Mouse (Mus musculus) heart, postnatal 0 days (tissue): ENCODE measurements at regions not wholly inside any gene's neighbourhood (a gene's known extent, or its start where the extent isn't known, plus 50 kb on each side); places are given as distances from the start of the nearest gene placed in this dataset.

Experiments
- ATAC-seq: fragments of 200-750 bp; cut with Nextera tagmentation; 2 replicates; pipeline ENCODE4 v1.8.0; 2017; ENCODE audit warnings: low read depth, moderate number of reproducible peaks, moderate library complexity; ENCODE audit not compliant: insufficient read depth
- DNase-seq: peaks from one replicate; pipeline ENCODE4 v3.0.0-alpha.2; 2016; ENCODE audit warnings: low spot score
- H3K27ac ChIP-seq: fragments of 300-500 bp; sonication (generic); 2 replicates; pipeline ENCODE4 v1.5.1; 2014; ENCODE audit warnings: low read depth, mild to moderate bottlenecking
- H3K27me3 ChIP-seq: fragments of 300-500 bp; sonication (generic); 2 replicates; pipeline ENCODE4 v1.6.1; 2014; ENCODE audit warnings: low read length, mixed read lengths; ENCODE audit not compliant: control insufficient read depth, insufficient read depth
- H3K36me3 ChIP-seq: fragments of 300-500 bp; sonication (generic); replicated peaks from 2 replicates; pipeline ENCODE4 v1.6.1; 2014; ENCODE audit warnings: low read length, mixed read lengths; ENCODE audit not compliant: control insufficient read depth, insufficient read depth
- H3K4me1 ChIP-seq: fragments of 300-500 bp; sonication (generic); 2 replicates; pipeline ENCODE4 v1.6.1; 2014; ENCODE audit warnings: antibody characterized with exemption; ENCODE audit not compliant: control insufficient read depth, insufficient read depth
- H3K4me2 ChIP-seq: fragments of 300-500 bp; sonication (generic); 2 replicates; pipeline ENCODE4 v1.6.1; 2014; ENCODE audit warnings: low read depth, mild to moderate bottlenecking, low read length, moderate library complexity
- H3K4me3 ChIP-seq: fragments of 300-500 bp; sonication (generic); 2 replicates; pipeline ENCODE4 v1.5.1; 2014; ENCODE audit warnings: low read depth, low read length
- H3K9ac ChIP-seq: fragments of 300-500 bp; sonication (generic); replicated peaks from 2 replicates; pipeline ENCODE4 v1.6.1; 2014; ENCODE audit warnings: low read depth, low read length, mixed read lengths
- H3K9me3 ChIP-seq: fragments of 300-500 bp; sonication (generic); replicated peaks from 2 replicates; pipeline ENCODE4 v1.6.1; 2016; ENCODE audit warnings: low read length; ENCODE audit not compliant: control insufficient read depth
- CTCF ChIP-seq: IDR thresholded peaks from 2 replicates; pipeline ENCODE4 v1.5.1; 2016; ENCODE audit warnings: antibody characterized with exemption, control low read depth, low read depth
- EP300 ChIP-seq: IDR thresholded peaks from 2 replicates; pipeline ENCODE4 v1.6.1; 2016; ENCODE audit warnings: antibody characterized with exemption, low read depth
- WGBS: fragments of 180-500 bp; shearing (Covaris S2); extraction: QIAGEN DNeasy Blood & Tissue Kit; methylation state at CpG from one replicate; pipeline ENCODE4 v1.1.7; 2014; 5-methylcytosine and 5-hydroxymethylcytosine counted together

DNA sequence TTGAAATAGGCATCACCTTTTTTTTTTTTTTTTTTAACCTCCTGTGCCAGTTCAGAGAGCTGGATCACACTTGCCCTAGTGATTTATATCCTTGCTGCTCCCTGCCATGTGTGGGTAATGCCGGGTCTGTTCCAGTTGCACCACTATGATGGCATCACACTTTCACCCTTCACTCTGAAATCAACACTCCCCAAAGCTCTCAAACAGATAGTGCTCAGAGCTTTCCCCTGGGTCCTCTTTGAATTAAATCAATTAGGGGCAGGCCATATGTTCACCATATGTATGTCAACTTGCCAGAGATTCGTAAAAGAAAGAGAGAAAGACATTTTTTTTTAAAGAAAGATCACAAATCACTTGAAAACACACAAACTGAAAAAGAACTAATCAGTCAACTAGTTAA lies 236.8 kb downstream of the Ndfip2 start:
- H3K36me3 ChIP-seq = no peaks in the 10 kb centered on the region
- DNase-seq = no peak
- H3K27me3 ChIP-seq = no peaks in the 10 kb centered on the region
- no peak overlapping the region for H3K4me2 ChIP-seq
- H3K27ac ChIP-seq = no peak overlapping the region
- H3K4me3 ChIP-seq = no peak overlapping the region
- H3K9me3 ChIP-seq = no peaks in the 10 kb centered on the region
- no peak for ATAC-seq
- H3K9ac ChIP-seq = no peak overlapping the region
- TF ChIP-seq CTCF (no peak), EP300 (no peak)
- 72% methylated on average over 2 of the region's 2 CpGs for WGBS
- H3K4me1 ChIP-seq = 0 out of 2 replicates have a peak, but pooled peaks cover 14% of the 10 kb centered on the region

DNA sequence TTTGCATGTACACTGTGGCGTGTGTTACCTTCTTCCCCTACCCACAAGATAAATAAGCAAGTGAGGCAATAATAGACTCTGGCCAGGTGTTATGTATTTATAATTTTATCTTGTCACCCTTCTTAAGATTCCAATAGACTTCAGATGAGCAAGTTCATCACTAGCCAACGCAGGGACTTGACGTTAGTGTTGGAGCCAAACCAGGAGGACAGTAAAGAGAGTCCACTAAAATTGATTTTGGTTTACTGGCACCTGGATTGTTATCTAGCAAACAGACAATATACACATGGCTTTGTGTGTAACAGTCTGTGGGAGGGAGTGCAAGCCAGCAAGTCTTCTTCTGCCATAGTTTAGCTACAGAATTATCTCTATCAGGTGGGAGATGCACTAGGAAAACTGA lies 236.0 kb downstream of the Ndfip2 start:
- WGBS = 83% methylated on average over 3 of the region's 3 CpGs
- Histone ChIP-seq H3K4me2 (no peak overlapping the region), H3K27ac (no peak overlapping the region), H3K27me3 (no peaks in the 10 kb centered on the region), H3K36me3 (no peaks in the 10 kb centered on the region), H3K9me3 (no peaks in the 10 kb centered on the region), H3K4me1 (0 out of 2 replicates have a peak, but pooled peaks cover 11% of the 10 kb centered on the region), H3K9ac (no peak overlapping the region), H3K4me3 (no peak overlapping the region)
- TF ChIP-seq CTCF (no peak), EP300 (no peak)
- ATAC-seq (no peak), DNase-seq (no peak)

DNA sequence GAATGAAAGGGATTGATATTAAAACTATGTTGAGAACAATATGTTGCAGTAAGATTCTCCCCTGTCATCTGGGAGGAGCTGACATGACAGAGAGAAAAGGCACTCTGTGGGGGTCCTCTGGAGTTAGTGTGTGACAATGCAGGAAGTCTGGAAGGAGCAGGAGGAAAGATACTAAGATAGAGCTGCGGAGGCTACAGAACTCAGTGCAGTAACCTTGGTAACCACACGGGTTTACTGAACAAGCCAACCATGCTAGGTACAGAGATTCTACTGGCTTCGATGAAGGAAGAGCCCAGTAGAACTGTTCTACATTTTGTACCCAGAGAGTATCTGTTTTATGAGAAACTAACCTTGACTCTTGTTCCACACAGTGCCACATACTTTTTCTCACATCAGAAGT lies 231.8 kb downstream of the Ndfip2 start:
- Histone ChIP-seq H3K9ac (no peak overlapping the region), H3K9me3 (no peaks in the 10 kb centered on the region), H3K4me3 (no peak overlapping the region), H3K4me2 (no peak overlapping the region), H3K4me1 (no peaks in the 10 kb centered on the region), H3K36me3 (no peaks in the 10 kb centered on the region), H3K27ac (no peak overlapping the region), H3K27me3 (no peaks in the 10 kb centered on the region)
- TF ChIP-seq CTCF = no peak
- no peak for TF ChIP-seq EP300
- 37% methylated on average over 3 of the region's 3 CpGs for WGBS
- ATAC-seq = no peak
- no peak for DNase-seq

DNA sequence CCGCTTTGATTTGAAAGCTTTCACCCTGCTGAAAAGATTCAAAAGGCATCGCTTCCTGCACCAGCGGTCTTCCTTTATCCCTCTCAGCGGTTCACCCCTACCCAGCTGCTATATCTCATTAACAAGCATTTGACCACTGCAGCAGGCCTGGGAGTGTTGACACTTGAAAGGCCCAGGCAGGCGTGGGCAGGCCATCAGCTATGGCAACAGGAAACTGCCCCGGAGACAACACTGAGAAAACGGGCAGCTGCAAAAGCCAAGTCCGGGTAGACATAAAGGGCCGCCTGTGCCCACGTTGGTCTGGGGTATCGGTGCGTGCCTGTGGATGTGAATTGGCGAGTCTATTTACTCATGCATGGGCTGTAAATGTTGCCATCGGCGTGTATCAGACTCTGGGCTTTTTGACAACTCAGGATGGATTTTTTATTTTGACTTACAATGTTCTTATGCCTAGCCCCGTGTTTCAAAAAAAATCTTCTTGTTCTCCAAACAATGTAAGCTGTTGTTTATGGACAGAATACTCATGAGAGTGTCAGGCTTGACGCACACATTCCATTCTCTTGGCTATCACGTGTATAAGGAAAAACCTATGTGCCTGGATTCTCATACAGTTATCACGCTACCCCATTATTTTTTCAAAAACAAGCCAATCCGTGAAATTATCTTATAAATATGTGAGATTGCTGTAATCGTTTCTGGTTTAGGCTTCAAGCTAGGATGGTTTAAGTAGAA lies 225.1 kb downstream of the Ndfip2 start:
- DNase-seq (peak; percentile 81), ATAC-seq (peak; percentile 92)
- H3K4me3 ChIP-seq = peak overlapping the region; percentile 43
- H3K9ac ChIP-seq = peak overlapping the region; percentile 62
- H3K36me3 ChIP-seq = no peaks in the 10 kb centered on the region
- no peak for TF ChIP-seq CTCF
- no peak for TF ChIP-seq EP300
- peak overlapping the region; percentile 65 for H3K4me2 ChIP-seq
- WGBS = 14% methylated on average over 21 of the region's 21 CpGs
- H3K9me3 ChIP-seq = no peaks in the 10 kb centered on the region
- H3K4me1 ChIP-seq = peaks cover 4% of the 10 kb centered on the region; the same call in 1 of the 2 replicates
- H3K27me3 ChIP-seq = no peaks in the 10 kb centered on the region
- peak overlapping the region; percentile 73 for H3K27ac ChIP-seq

DNA sequence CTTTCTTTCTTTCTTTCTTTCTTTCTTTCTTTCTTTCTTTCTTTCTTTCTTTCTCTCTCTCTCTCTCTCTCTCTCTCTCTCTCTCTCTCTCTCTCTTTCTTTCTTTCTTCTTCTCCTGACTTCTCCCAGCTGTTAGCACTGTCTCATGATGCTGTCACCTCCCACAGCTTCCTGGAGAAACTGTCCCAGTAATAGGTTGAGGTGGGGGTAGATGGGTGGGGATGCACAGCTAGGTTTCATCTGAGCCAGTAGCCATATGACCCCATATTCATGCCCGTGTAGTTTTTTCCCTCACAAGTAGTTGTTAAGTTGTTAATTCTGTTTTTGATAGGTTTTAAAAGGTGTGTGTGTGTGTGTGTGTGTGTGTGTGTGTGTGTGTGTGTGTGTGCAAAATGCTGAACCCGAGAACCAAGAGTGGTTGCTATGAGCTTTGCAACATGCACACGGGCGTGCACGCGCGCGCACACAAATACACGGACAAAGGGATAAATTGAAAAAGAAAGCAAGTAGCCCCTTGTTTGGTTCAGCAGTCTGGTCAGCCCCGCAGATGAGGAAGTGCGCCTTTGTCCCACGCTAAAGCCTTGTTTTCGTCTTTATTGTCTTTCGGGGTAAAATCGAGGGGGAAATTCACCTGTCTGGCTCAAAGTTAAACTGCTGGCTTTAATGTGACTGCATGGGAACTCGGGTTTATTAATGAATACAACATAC lies 224.4 kb downstream of the Ndfip2 start:
- H3K9ac ChIP-seq = peak overlapping the region; percentile 62
- H3K36me3 ChIP-seq = no peaks in the 10 kb centered on the region
- no peak for TF ChIP-seq CTCF
- H3K4me2 ChIP-seq = peak overlapping the region; percentile 65
- peak overlapping the region; percentile 73 for H3K27ac ChIP-seq
- 4% methylated on average over 16 of the region's 16 CpGs for WGBS
- DNase-seq (no peak), ATAC-seq (peak; percentile 31; the same call in 1 of the 2 replicates)
- H3K27me3 ChIP-seq = no peaks in the 10 kb centered on the region
- peak overlapping the region; percentile 43 for H3K4me3 ChIP-seq
- no peaks in the 10 kb centered on the region for H3K9me3 ChIP-seq
- peaks cover 4% of the 10 kb centered on the region; the same call in 1 of the 2 replicates for H3K4me1 ChIP-seq
